9 mouse cellular contexts compared by ENCODE assay signal in the genomic region with DNA sequence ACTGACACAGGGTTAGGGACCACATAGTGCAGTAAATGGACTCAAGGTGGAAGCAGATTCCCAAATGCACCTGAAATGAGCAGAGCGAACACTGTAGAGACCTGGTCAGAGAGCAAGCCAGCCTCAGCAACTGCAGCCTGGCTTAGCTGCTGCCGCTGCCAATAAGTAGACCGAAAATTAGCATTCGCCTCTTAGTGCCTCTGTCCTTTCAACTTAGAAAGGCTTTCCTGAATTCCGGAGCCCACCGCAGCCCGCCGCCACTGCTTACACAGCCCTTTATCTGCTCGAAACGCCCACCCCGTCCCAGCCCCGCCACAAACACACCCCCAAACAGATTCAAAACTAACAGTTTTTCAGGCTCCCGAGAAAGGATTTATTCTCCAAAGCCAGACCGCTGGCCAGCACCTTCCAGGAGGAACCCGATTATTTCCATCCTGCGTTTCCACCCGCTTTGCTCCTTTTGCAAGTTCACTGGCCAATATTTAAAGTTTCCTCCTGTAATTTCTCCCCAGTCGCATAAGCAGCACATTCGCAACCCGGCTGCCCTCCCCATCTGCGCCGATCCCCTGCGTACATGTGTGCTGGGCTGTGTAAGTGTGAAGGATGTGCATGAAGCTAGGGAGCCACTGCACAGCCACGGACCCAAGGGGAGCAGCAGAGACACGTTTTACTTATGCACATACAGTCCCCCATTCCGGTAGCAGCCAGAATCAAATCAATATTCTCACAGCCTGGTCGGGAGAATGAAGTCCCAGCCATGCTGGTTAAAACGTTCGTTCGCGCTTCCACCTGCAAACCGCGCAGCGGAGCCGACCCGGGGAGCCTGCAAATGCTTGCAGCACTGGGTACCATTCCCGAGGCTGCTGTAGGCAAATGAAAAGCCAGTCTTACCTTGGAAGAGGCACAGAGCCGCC. TPM values are rescaled to one million over a fixed set of nuclear protein-coding genes. Genes with fewer than 3 reads are reported as not detected.
A peak's percentile ranks its signal among the peaks of the same experiment; 100 is the strongest.
DNase-seq lines count a peak whose midpoint lies in the region; ATAC-seq lines count a peak whose summit lies in the region.
"Had no signal": no experiment of that assay in that cellular context is flagged by ENCODE, and none has a peak within 500 bp of the region (broad histone marks: within the 10 kb centered on the region; RNA-seq: fewer than 3 reads in every experiment).

No protein-coding gene starts in this region.

- WGBS in kidney, embryonic 14.5 days, result 1% methylated on average over 38 of the region's 38 CpGs
- 1% methylated on average over 38 of the region's 38 CpGs for WGBS in midbrain, embryonic 16.5 days

- peaks cover 3% of the 10 kb centered on the region; the same call in 1 of the 2 replicates for H3K4me1 ChIP-seq in kidney, embryonic 14.5 days (ENCODE audit: control insufficient read depth, insufficient read depth, low read length)
- peaks cover 19% of the 10 kb centered on the region for H3K4me1 ChIP-seq in midbrain, embryonic 16.5 days (ENCODE audit: control insufficient read depth, insufficient read depth, low read length)

- H3K4me2 ChIP-seq in kidney, embryonic 14.5 days (replicated peaks; ENCODE audit: low read depth, low read length), result peak overlapping the region; percentile 77
- peak overlapping the region; percentile 52 for H3K4me2 ChIP-seq in midbrain, embryonic 16.5 days (ENCODE audit: low read length)

- H3K9me3 ChIP-seq in kidney, embryonic 14.5 days (ENCODE audit: control insufficient read depth, low read length), result no peaks in the 10 kb centered on the region
- H3K9me3 ChIP-seq in midbrain, embryonic 16.5 days (replicated peaks; ENCODE audit: control insufficient read depth, low read length, poor library complexity, severe bottlenecking), result no peaks in the 10 kb centered on the region

- H3K27me3 ChIP-seq in kidney, embryonic 14.5 days (ENCODE audit: control insufficient read depth, insufficient read depth, low read length), result peaks cover 15% of the 10 kb centered on the region
- H3K27me3 ChIP-seq in midbrain, embryonic 16.5 days (ENCODE audit: control insufficient read depth, insufficient read depth, low read depth, low read length), result no peaks in the 10 kb centered on the region

- H3K27ac ChIP-seq in kidney, embryonic 14.5 days (ENCODE audit: low read depth, low read length), result no peak overlapping the region
- H3K27ac ChIP-seq in midbrain, embryonic 16.5 days (ENCODE audit: low read length), result peak overlapping the region; percentile 87

- H3K4me3 ChIP-seq in kidney, embryonic 14.5 days (ENCODE audit: low read length), result peak overlapping the region; percentile 40
- H3K4me3 ChIP-seq in midbrain, embryonic 16.5 days (ENCODE audit: low read depth, low read length), result peak overlapping the region; percentile 54

- DNase-seq in kidney, adult 9 months, result no peak
- peak; percentile 46 for DNase-seq in cerebellum, adult 9-11 months
- peak; percentile 40 to 41 for DNase-seq in frontal cortex, postnatal 25 days (ENCODE audit: low spot score in 2 of 2)
- DNase-seq in layer of hippocampus, postnatal 25 days (ENCODE audit: extremely low spot score in 1 of 2, low spot score in 1 of 2), result peak; percentile 26 to 36
- DNase-seq in urinary bladder, adult 2 months (ENCODE audit: low spot score), result no peak
- no peak for DNase-seq in lung, adult 18-20 months

- no peaks in the 10 kb centered on the region for H3K36me3 ChIP-seq in kidney, embryonic 14.5 days (ENCODE audit: control insufficient read depth, insufficient read depth, low read length)
- no peaks in the 10 kb centered on the region for H3K36me3 ChIP-seq in midbrain, embryonic 16.5 days (ENCODE audit: control insufficient read depth, insufficient read depth, low read length)

- ATAC-seq in kidney, embryonic 14.5 days (ENCODE audit: low FRiP score, low TSS enrichment), result no peak
- ATAC-seq in midbrain, embryonic 16.5 days, result peak; percentile 87

- H3K9ac ChIP-seq in kidney, embryonic 14.5 days (ENCODE audit: low read depth, low read length), result peak overlapping the region; percentile 34; the same call in 1 of the 2 replicates
- peak overlapping the region; percentile 76 for H3K9ac ChIP-seq in midbrain, embryonic 16.5 days (ENCODE audit: low read depth, low read length)

RNA-seq across cellular contexts. Expression of a gene that starts 0.7 kb away (rescaled TPM):
- 42.6 and 48.5 TPM in 2 replicates for polyA plus RNA-seq in kidney, embryonic 14.5 days (2014; fragmentation: Nextera tagmentation; extraction: Ambion mirVana)
- total RNA-seq in layer of hippocampus, postnatal 25 days (2021), result 100 to 1,000 TPM; 132 to 134 TPM
- 259 and 267 TPM in 2 replicates for polyA plus RNA-seq in midbrain, embryonic 16.5 days (2015; fragmentation: Nextera tagmentation; extraction: Ambion mirVana)
- 2.5 and 2.8 TPM in 2 replicates for polyA plus RNA-seq in urinary bladder, adult 2 months (2012; rRNA removed)
- total RNA-seq: MEL had no signal

Comparison
In these comparisons a context has a peak if more than half of its experiments do, and no peak if none do; other contexts are left out.
1. DNase-seq: peak in cerebellum, adult 9-11 months (single experiment), frontal cortex, postnatal 25 days (2 of 2) and layer of hippocampus, postnatal 25 days (2 of 2); none in kidney, adult 9 months (single experiment), urinary bladder, adult 2 months (single experiment) and lung, adult 18-20 months (0 of 2).
2. RNA of a gene that starts 0.7 kb away (polyA plus RNA-seq): 259 to 267 TPM in midbrain, embryonic 16.5 days and 42.6 to 48.5 TPM in kidney, embryonic 14.5 days; 2.5 to 2.8 TPM in urinary bladder, adult 2 months; every median in the first group is over 10 times any median in the second.